Mouse (Mus musculus): ENCODE results near the gene Lrriq1.

GRCm38 (mm10) chr10:103142526-103142925, 93.6 kb downstream of the Lrriq1 start:
- TF ChIP-seq CTCF (conservative IDR thresholded peaks at IDR 0.05; ENCODE audit: insufficient read depth, insufficient read length, low read depth, low read length): no peak
- no peak for TF ChIP-seq POLR2A (IDR thresholded peaks at IDR 0.05; ENCODE audit: low read depth, low read length)

All from kidney, adult 2 months (tissue).